Mouse (Mus musculus): Measurements from ENCODE around the gene Asap3. TPM values are rescaled to one million over a fixed set of nuclear protein-coding genes. Genes with fewer than 3 reads are reported as not detected.

Asap3 gene
- polyA plus RNA-seq, 1 experiment: 6.3 TPM

- Histone ChIP-seq H3K27ac (ENCODE audit: insufficient read depth, low read length) (no peak overlapping the region), H3K27me3 (ENCODE audit: control insufficient read depth, insufficient read depth, low read length) (peaks cover 9% of the 10 kb centered on the region; the same call in 1 of the 2 replicates), H3K4me1 (ENCODE audit: control insufficient read depth, insufficient read depth, low read length) (peaks cover 11% of the 10 kb centered on the region), H3K4me3 (replicated peaks; ENCODE audit: insufficient read depth, low read depth, low read length) (no peak overlapping the region)
- 18% methylated on average over 11 of the region's 11 CpGs for WGBS
- no peak for DNase-seq
- TF ChIP-seq POLR2A (IDR thresholded peaks at IDR 0.05; ENCODE audit: borderline replicate concordance, insufficient read depth, low read length) (no peak), CTCF (IDR thresholded peaks at IDR 0.05; ENCODE audit: borderline replicate concordance, insufficient read depth, low read depth, low read length) (no peak)
These were observed 43.1 kb downstream of the Asap3 start for GRCm38 (mm10) chr4:136249332-136249647.

DNA sequence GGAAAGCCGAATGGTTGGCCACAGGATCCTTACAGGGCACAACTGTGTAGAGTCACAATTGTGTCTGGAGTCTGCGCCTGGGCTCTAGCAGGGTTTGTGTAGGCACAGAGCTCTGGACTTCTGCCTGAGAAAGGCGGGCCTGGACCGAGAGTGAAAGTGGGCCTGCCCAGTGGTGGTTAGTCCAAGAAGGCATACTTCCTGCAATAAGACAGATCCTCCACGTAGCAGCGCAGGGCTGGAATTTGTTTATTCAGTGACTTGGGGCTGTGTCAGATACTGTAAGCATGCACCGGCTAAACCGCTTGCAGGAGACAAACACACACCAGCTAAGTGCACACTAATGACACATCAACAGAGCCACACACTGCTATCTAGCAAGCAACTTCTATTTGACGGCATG lies 43.6 kb downstream of the Asap3 start:
- DNase-seq: no peak
- H3K4me3 ChIP-seq (replicated peaks; ENCODE audit: insufficient read depth, low read depth, low read length): no peak overlapping the region
- peaks cover 9% of the 10 kb centered on the region; the same call in 1 of the 2 replicates for H3K27me3 ChIP-seq (ENCODE audit: control insufficient read depth, insufficient read depth, low read length)
- TF ChIP-seq CTCF (IDR thresholded peaks at IDR 0.05; ENCODE audit: borderline replicate concordance, insufficient read depth, low read depth, low read length) (no peak), POLR2A (IDR thresholded peaks at IDR 0.05; ENCODE audit: borderline replicate concordance, insufficient read depth, low read length) (no peak)
- no peak overlapping the region for H3K27ac ChIP-seq (ENCODE audit: insufficient read depth, low read length)
- WGBS: 49% methylated on average over 9 of the region's 9 CpGs
- H3K4me1 ChIP-seq (ENCODE audit: control insufficient read depth, insufficient read depth, low read length): peaks cover 11% of the 10 kb centered on the region

GRCm38 (mm10) chr4:136255919-136256318 lies 49.8 kb downstream of the Asap3 start:
- no peak for TF ChIP-seq CTCF (IDR thresholded peaks at IDR 0.05; ENCODE audit: borderline replicate concordance, insufficient read depth, low read depth, low read length)
- TF ChIP-seq POLR2A (IDR thresholded peaks at IDR 0.05; ENCODE audit: borderline replicate concordance, insufficient read depth, low read length): no peak
- no peak for DNase-seq
- H3K27me3 ChIP-seq (ENCODE audit: control insufficient read depth, insufficient read depth, low read length): no peaks in the 10 kb centered on the region
- H3K4me1 ChIP-seq (ENCODE audit: control insufficient read depth, insufficient read depth, low read length): no peaks in the 10 kb centered on the region
- no peak overlapping the region for H3K4me3 ChIP-seq (replicated peaks; ENCODE audit: insufficient read depth, low read depth, low read length)
- WGBS: 56% methylated on average over 6 of the region's 6 CpGs
- H3K27ac ChIP-seq (ENCODE audit: insufficient read depth, low read length): no peak overlapping the region

DNA sequence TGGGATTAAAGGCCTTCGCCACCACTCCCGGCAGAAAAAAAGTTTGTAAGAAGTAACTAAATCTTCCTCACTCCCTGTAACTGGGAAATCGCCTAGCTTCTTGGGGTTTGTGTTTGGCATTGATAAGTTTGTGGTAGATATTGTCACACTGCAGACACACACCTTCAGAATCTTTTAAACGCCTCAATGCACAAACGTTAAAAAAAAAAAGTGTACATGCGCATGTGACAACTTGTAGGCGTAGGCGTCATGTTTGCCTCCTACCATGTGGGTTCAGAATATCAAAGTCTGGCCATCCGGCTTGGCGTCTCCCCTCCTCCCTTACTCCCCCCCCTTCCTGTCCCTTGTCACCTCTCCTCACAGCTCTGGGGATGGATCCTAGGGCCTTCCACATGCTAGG lies 50.5 kb downstream of the Asap3 start:
- no peak for TF ChIP-seq POLR2A (IDR thresholded peaks at IDR 0.05; ENCODE audit: borderline replicate concordance, insufficient read depth, low read length)
- no peak for TF ChIP-seq CTCF (IDR thresholded peaks at IDR 0.05; ENCODE audit: borderline replicate concordance, insufficient read depth, low read depth, low read length)
- no peak overlapping the region for H3K27ac ChIP-seq (ENCODE audit: insufficient read depth, low read length)
- DNase-seq: no peak
- WGBS: 80% methylated on average over 10 of the region's 10 CpGs
- H3K4me3 ChIP-seq (replicated peaks; ENCODE audit: insufficient read depth, low read depth, low read length): no peak overlapping the region
- no peaks in the 10 kb centered on the region for H3K4me1 ChIP-seq (ENCODE audit: control insufficient read depth, insufficient read depth, low read length)
- no peaks in the 10 kb centered on the region for H3K27me3 ChIP-seq (ENCODE audit: control insufficient read depth, insufficient read depth, low read length)

DNA sequence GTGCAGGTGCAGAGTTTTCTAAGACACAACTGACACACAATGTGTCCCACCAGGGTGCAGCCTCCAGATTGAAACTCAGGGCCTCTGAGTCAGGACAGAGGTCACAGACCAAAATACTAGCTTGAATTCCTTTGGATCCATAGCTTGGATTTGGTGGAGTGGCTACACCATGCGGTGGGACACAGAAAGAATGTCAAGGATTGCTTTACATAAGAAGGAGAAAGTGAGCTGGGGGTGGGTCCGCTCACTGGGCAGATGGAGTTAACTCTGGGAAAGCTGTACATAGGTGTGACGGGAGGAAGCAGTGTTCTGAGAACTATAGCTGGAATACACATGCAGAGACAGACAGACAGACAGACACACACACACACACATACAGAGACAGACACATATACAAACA lies 53.8 kb downstream of the Asap3 start:
- Histone ChIP-seq H3K27me3 (ENCODE audit: control insufficient read depth, insufficient read depth, low read length) (no peaks in the 10 kb centered on the region), H3K4me3 (replicated peaks; ENCODE audit: insufficient read depth, low read depth, low read length) (no peak overlapping the region), H3K27ac (ENCODE audit: insufficient read depth, low read length) (no peak overlapping the region), H3K4me1 (ENCODE audit: control insufficient read depth, insufficient read depth, low read length) (no peaks in the 10 kb centered on the region)
- DNase-seq: no peak
- TF ChIP-seq POLR2A (IDR thresholded peaks at IDR 0.05; ENCODE audit: borderline replicate concordance, insufficient read depth, low read length) (no peak), CTCF (IDR thresholded peaks at IDR 0.05; ENCODE audit: borderline replicate concordance, insufficient read depth, low read depth, low read length) (no peak)
- 63% methylated on average over 3 of the region's 3 CpGs for WGBS

GRCm38 (mm10) chr4:136260491-136261180 lies 54.5 kb downstream of the Asap3 start:
- H3K27ac ChIP-seq (ENCODE audit: insufficient read depth, low read length): no peak overlapping the region
- no peaks in the 10 kb centered on the region for H3K27me3 ChIP-seq (ENCODE audit: control insufficient read depth, insufficient read depth, low read length)
- 16% methylated on average over 10 of the region's 10 CpGs for WGBS
- no peaks in the 10 kb centered on the region for H3K4me1 ChIP-seq (ENCODE audit: control insufficient read depth, insufficient read depth, low read length)
- DNase-seq: peak; percentile 61 to 82
- no peak overlapping the region for H3K4me3 ChIP-seq (replicated peaks; ENCODE audit: insufficient read depth, low read depth, low read length)
- TF ChIP-seq CTCF (IDR thresholded peaks at IDR 0.05; ENCODE audit: borderline replicate concordance, insufficient read depth, low read depth, low read length): peak; percentile 86
- no peak for TF ChIP-seq POLR2A (IDR thresholded peaks at IDR 0.05; ENCODE audit: borderline replicate concordance, insufficient read depth, low read length)

DNA sequence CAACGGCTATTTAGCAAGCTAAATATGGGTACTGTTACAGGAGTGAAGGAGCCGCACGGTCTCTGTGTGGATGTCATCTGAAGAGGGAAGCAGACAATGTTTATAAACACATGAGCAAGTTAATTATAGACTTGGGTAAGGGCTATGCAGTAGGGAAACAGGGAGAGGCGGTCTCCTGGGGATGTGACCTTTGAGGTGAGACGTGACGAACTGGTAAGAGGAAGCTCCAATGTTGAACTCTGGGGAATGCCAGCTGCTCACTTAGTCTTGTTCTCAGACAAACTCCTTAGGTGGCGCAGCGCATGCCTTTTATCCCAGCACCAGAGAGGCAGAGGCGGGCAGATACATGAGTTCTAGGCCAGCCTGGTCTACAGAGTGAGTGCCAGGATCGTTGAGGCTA lies 55.7 kb downstream of the Asap3 start:
- no peaks in the 10 kb centered on the region for H3K4me1 ChIP-seq (ENCODE audit: control insufficient read depth, insufficient read depth, low read length)
- 86% methylated on average over 10 of the region's 10 CpGs for WGBS
- H3K27ac ChIP-seq (ENCODE audit: insufficient read depth, low read length): no peak overlapping the region
- H3K27me3 ChIP-seq (ENCODE audit: control insufficient read depth, insufficient read depth, low read length): no peaks in the 10 kb centered on the region
- TF ChIP-seq POLR2A (IDR thresholded peaks at IDR 0.05; ENCODE audit: borderline replicate concordance, insufficient read depth, low read length) (no peak), CTCF (IDR thresholded peaks at IDR 0.05; ENCODE audit: borderline replicate concordance, insufficient read depth, low read depth, low read length) (no peak)
- no peak overlapping the region for H3K4me3 ChIP-seq (replicated peaks; ENCODE audit: insufficient read depth, low read depth, low read length)
- no peak for DNase-seq

GRCm38 (mm10) chr4:136263555-136263954 lies 57.4 kb downstream of the Asap3 start:
- WGBS: 85% methylated on average over 4 of the region's 4 CpGs
- Histone ChIP-seq H3K4me3 (replicated peaks; ENCODE audit: insufficient read depth, low read depth, low read length) (no peak overlapping the region), H3K27ac (ENCODE audit: insufficient read depth, low read length) (no peak overlapping the region), H3K4me1 (ENCODE audit: control insufficient read depth, insufficient read depth, low read length) (no peaks in the 10 kb centered on the region), H3K27me3 (ENCODE audit: control insufficient read depth, insufficient read depth, low read length) (no peaks in the 10 kb centered on the region)
- no peak for DNase-seq
- TF ChIP-seq POLR2A (IDR thresholded peaks at IDR 0.05; ENCODE audit: borderline replicate concordance, insufficient read depth, low read length) (no peak), CTCF (IDR thresholded peaks at IDR 0.05; ENCODE audit: borderline replicate concordance, insufficient read depth, low read depth, low read length) (no peak)
